Mouse (Mus musculus) G1E (cell line): Measurements from ENCODE around the gene Insig2.

Experiments used
- CTCF ChIP-seq: IDR thresholded peaks from 2 replicates; pipeline ENCODE4 v1.5.1; 2012; ENCODE audit warnings: low read depth, low read length, inconsistent platforms, mixed read lengths
- TAL1 ChIP-seq: conservative IDR thresholded peaks from 2 replicates; pipeline ENCODE4 v1.6.1; 2012; ENCODE audit warnings: low read depth, low read length, inconsistent platforms, mixed read lengths

GRCm38 (mm10) chr1:121371449-121371848, 39.1 kb upstream of the Insig2 start:
- TF ChIP-seq CTCF, result no peak
- TF ChIP-seq TAL1, result no peak
